Mouse (Mus musculus): ENCODE results near the gene Tbpl2.

Tbpl2 gene

DNA sequence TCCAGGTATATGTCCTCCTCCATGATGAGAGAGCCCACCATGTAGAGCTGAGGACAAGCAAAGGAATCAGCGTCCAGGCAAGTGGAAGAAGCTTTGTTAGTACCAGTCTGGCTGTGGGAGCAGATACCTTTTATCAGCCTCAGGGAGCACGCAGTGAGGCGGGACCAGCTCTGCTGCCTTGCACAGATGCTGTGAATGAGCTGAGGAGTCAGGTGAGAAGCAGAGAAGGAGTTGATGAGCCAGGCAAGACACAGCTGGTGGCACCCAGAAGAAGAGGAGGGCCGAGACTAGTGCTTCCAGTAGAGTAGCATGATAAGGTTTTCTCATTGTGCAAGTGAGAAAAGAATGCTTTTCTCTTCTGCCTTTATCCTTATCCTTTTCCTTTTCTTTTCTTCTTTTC lies at the start of gene Tbpl2:
Gene Tbpl2 (minus strand): TSS at position 101 of the 400 bp plus-strand sequence.
- no peak for DNase-seq (ENCODE audit: low spot score in 2 of 2)

DNA sequence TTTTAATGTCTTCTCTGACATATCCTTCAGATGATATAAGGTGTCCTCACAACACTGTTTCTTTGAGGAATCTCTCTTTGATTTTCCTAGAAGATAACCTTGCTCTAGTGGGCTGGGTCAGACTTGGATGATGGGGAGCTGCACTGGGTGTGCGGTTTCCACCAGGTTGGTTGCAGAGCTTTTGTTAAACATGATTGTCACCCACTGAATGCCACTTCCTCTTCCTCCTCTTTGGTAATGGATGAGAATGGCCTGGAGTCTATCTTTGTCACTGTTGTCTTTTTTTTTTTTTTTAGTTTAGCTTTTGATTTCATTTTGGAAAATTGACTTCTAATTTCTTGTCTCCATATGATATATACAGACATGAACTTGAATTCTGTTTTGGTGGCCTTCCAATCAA lies 38.0 kb upstream of the Tbpl2 start:
- no peak for DNase-seq (ENCODE audit: low spot score in 2 of 2)

DNA sequence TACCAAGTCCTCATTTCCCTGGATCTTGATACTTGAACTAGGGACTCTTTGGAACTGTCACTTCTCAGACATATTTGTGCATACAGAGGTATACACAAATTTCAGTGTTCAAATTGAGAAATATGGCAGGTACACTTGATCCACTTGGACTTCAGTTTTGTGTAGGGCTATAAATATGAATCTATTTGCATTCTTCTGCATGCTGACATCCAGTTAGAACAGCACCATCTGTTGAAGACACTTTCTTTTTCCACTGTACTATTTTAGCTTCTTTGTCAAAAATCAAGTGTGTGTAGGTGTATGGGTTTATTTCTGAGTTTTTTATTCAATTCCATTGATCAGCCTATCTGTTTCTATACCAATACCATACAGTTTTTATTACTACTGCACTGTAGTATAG lies 12.7 kb upstream of the Tbpl2 start:
- no peak for DNase-seq (ENCODE audit: low spot score in 2 of 2)

DNA sequence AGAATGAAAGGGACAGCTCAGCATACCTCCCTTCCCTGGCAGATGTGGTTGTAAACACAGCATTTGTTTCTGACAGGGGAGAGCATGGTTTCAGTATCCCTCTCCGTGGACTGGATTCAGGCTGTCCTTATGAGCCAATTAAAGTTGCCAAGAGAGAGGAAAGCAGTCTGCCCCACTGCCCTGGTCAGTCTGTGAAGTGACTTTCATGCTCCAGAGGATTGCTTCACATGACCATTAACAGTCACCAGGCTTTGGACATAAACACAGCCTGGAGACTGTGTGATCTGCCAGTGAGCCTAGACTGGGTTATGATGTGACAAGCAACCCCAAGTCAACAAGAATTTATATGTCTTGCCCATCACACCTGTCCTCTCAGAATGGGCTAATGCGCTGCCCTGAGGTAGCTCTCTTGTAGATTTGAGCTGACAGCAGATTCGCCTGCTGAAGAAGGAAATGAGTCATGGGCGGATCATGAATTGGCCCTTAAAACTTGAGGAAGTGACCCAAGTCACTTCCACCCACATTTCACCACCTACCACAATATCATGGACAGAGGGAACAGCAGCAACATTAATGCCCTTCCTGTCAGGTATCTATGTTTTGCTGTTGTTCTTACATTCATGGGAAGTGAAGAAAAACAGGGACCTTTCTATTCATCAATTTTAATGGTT lies 7.4 kb upstream of the Tbpl2 start:
- DNase-seq (ENCODE audit: low spot score in 2 of 2) = no peak

DNA sequence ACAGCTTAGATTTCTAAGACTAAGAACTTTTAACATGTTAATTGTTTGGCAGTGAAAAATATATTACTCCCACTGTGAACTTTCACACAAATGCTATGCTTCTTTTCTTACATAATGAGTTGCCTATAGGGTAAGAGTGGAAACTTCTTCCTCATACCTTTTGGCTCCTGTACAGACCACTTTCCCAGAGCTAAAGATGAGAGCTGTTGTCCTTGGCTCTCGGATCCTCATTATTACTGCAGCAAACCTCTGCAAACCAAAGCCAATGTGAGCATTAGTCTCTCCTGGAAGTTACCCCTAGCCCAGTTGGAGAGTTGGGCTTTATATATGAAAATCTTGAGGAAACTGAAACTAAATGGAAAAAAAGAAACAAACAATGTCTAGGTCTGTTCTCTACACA lies 5.5 kb downstream of the Tbpl2 start:
- DNase-seq (ENCODE audit: low spot score in 2 of 2) = no peak

DNA sequence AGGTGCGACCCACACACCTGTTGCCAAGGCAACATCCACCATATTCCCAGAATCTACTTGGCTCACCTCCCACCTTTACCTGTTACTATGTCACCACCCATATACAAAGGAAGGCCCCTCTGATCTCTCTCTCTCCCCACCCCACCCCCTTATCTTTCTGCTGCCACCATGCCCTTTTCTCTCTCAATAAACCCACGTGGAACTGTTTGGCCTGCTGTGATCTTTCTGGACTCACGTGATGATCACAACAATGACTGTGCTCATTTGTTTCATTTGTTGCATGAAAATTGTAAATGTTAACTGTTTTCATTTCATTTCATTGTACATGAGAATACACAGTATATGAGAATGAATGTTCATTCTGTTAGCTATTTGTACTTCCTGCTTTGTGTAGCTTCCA lies 45.9 kb downstream of the Tbpl2 start:
- no peak for DNase-seq (ENCODE audit: low spot score in 2 of 2)

DNA sequence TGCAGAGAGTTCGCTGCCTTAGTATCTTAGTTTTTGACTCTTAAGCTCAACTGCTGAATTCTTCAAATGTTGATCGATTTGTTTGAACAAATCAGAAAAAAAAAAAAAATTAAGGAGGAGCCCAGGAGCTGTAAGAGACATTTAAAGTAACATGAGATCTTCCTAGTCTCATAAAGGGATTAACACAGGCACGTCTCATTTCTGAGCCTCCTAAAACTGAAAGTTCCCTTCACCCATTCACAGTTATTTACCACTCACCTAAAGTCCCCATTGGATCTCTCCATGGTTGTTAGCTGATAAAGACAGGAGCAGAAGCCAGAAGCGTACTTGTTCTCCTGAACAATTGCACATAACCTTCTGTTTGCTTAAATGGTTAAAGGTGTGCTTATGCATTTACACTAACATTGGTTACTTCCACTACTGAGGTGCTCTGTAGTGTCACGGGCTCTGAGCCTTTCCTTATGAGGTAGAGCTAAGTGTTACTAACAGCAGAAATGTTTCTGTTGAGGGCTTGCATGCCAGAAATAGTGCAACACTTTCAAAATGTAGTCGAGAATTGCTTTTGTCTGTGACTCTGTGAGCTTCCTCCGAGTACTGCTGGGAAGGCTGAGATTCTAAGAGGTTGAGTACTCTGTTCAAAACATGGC lies 46.9 kb downstream of the Tbpl2 start, which contains the start of gene Hnmt:
Gene Hnmt (minus strand): TSS at position 51 of the 647 bp plus-strand sequence.
- DNase-seq (ENCODE audit: low spot score in 2 of 2) = no peak

DNA sequence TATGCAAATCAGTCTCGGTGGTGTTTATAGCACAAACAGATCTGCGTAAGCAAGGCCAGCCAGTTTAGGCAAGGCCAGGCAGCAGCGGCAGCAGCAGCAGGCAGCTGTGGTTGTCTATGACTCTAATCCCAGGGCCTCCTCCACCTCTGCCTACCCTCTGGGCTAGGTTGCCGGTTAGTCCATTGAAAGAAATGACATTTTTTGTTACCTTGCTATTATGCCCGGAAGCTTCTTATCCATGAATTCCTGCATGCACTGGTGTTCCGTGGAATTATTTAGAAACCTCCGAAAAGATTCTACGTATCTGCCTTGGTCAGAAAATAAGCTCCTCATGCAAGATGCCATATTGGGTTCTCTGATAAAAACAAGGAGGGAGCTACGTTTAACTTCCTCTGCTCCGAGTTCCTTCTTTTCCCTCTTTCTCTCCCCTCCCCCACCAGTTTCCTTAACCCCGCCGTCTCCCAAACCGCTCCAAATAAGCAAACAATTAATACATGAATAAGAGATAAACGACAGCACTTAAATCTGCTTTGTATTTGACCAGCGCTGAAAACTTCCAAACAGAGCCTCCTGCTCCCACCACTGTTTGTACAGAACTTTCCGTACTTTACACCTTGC lies 47.8 kb downstream of the Tbpl2 start:
- peak; percentile 13 to 33 for DNase-seq (ENCODE audit: low spot score in 2 of 2)

DNA sequence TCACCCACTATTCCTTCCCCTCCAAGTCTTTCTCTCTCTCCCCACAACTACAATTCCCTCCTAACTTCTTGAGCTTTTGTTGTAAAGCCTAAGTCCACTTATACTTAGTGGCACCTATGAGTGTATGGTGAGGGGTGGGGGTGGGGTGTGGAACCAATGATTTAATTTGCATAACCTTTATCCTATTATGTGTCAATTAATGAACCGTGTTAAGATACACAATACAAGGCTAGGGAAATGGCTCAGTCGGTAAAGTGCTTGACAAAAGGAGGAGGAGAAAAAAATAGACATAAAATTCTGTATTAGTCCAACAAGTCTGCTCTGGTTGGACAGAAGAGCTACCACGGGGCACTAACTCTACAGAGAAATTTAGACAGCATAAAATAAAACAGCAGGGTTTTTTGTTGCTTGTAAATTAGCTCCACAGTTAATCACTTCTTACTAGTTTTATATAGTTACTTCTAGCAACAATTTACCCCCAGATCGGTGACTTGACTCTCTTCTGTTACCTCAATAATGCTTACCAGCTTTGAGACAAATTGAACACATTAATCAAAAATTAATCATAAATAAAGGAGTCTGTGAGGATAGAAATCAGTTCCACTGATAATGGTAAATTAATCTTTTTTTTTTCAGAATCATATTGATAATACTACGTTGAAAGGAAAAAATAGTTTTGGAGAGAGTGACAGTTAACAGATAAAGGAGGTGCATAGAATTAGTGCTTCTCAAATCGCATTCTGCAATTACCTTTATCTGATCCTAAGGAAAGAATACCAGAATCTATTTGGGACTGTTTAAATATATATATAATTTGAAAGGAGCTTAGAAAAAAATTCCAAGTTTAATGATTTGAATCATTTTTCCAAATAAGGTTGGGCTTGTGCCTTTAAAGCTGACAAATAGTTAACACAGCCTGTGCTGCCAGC lies 48.6 kb downstream of the Tbpl2 start:
- no peak for DNase-seq (ENCODE audit: low spot score in 2 of 2)

DNA sequence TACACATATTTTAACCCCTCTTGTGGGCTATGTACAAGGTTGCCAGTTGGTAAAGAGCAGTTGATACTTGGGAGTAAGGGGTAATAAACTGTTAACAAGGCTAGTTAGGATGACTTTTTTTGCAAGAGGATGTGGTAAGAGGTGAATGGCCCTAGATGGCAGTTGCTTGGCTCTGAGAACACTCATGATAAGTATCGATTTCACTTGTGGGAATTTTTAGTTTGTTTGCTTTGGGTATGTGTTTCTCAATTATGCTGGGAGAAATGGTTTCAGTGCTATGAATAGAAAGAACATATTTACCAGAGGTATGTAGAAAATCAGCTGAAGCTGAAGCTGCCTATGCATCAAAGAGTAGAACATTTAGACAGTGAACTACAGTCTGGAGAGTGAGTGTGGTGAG lies 53.5 kb downstream of the Tbpl2 start:
- DNase-seq (ENCODE audit: low spot score in 2 of 2) = no peak

DNA sequence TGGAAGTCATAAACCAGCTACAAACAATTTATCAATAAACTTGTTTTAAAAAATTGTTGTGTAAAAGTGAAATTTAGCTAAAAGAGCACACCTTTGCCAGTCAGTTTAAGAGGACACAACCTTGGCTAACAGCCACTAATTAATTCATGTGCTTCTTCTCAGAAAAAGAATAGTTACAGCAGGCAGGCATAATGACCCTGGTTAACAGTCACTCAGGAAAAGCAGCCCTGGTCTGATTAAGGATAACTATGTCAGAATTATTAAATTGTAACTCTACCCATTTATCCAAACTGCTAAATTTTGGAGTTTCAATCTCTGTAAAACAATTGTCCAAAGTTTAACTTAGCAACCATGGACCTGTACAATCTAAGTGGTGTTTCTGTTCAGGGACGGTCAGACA lies 55.9 kb downstream of the Tbpl2 start:
- DNase-seq (ENCODE audit: low spot score in 2 of 2) = no peak

All from frontal cortex, postnatal 14 days (tissue).